Mouse (Mus musculus): ENCODE data around the gene Mylk. TPM values are rescaled to one million over a fixed set of nuclear protein-coding genes. Genes with fewer than 3 reads are reported as not detected.
A peak's percentile ranks its signal among the peaks of the same experiment; 100 is the strongest.

The Mylk gene
- total RNA-seq, 2 experiments from 2014 or later = 18.8 to 28.6 TPM

DNA sequence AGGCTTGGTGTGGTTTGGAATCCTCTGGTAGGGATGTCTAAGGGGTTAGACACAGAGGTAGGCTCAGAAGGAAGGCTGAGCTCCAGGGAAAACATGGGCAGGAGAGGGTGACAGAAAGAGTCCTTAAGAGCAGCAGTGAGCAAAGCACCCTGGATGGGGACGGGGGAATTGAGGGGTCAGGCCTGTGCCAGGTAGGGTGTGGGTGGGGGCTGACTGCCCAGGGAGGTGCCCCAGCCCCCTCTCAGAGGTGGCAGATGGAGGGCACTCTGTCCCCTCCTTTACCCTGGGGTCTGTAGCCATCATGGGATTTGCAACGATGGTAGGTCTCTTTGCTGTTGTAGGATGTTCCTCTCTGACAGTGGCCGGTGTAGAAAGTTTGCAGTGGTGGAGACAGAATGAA, 201.3 kb downstream of the Mylk start:
- DNase-seq = no peak

DNA sequence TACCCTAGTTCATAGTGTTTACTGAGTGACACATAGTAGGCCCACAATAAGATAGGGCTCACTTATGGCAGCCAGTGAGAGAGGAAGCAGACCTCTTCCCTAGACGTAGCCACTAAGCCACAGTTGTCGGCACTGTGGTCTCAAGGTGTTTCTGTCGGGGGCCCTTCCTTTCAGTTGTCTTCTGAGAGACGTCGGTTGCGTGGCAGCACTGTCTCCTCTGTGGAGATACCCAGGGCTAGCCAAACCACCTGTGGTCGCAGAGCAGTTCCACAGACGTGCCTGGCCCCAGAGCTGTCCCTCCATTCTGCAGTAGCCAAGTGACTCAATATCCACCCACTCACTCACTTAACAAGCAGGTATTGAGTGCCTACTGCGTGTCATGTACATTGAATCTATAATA, 205.9 kb downstream of the Mylk start:
- no peak for DNase-seq

DNA sequence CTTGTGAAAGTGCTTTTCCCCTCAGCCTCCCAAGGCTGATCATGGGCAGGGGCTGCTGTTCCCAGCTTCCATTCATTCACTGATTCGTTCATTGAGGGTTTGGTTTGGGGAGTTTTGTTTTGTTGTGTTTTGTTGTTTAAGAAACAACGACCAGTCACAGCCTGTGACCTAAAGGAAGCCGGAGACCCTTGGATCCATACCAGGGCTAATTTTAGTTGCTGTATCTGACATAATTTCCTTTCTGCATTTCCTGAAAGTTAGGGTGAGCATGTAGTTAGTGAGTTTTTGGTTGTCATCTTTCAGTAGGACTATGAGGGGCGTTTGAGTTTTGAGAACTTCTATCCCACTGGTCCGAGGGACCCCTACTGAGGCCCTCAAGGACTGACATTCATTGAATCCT, 207.2 kb downstream of the Mylk start:
- no peak for DNase-seq

DNA sequence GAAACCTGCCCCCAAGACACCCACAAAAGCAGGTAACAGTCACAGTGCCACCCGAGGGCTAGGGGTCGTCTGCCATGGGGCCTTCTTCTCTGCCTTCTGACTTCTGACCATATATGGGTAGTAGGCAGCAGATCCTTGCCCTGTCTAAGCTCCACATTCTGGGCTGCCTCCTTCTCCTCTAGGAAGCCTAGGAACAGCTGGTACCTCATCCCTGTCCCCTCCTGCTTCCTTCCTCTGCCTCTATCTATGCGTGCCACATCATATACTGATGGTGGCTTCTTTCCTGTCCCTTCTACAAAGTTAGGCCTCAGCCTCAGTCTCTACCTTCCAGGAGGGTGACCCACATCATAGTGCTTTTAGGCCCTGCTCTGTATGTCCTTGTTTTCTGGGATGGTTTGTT, 207.8 kb downstream of the Mylk start:
- DNase-seq = no peak

DNA sequence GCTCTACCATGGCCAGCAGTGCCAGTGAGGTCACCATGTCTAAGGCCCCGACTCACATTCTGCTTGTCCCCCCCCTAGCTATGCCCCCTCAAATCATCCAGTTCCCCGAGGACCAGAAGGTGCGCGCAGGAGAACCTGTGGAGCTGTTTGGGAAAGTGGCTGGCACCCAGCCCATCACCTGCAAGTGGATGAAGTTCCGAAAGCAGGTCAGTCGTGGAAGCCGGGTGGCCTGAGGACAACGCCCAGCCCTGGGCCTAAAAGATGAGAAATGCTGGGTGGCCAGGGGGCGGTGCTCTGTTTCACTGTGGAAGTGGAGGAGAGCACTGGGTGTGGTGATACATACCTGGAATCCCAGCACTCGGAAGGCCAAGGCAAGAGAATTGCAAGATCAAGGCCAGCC, 208.5 kb downstream of the Mylk start:
- DNase-seq = no peak

DNA sequence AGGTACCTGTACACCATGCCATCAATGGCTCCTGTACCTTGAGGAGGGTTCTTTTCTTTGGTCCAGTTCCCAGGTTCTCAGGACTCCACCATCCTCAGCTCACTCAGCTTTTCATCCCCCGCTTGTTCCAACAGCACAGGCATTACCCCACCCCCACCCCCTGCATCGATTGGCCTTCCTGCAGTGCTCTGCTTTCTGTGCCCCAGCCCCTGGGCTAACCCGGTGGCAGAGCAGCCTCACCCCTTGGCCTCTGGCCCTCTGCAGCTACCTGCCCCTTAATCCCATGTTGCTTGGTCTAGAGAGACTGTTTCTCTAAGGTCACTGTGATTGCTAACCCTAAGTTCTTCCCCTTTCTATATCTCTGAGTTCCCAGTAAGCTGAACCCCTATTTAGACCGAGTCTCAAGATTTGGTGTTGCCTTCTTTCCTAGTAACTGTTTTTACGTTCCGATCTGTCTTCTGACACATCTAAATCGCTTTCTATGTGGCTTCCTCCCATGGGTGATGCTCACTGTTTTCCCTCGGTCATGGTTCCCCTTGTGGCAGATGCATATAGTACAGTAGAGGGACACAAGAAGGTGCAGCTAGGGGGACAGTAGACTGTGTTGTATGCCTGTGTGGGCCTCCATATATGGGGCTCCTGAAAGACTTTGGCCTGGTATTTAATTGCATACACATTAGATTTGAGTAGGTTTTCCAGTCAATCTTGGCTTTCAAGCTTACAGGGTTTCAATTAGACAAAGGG, 212.6 kb downstream of the Mylk start:
- no peak for DNase-seq

DNA sequence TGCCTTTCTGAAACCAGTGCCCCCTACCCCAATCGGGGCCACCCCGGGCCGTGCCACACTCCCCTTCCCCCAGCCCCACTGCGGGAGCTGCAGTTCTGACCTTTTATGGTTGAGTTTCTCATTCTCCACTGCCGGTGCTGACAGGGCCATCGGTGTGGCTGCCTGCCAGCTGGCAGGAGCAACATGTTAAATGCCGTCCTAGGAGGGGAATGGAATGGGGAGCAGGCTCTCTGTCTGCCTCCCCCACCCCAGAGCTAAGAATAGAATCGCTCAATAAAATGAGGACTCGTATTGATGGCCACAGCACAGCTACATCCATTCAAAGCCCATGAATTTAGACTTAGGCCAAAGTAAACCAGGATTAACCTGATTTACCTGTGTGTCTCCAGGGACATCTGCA, 213.7 kb downstream of the Mylk start:
- DNase-seq = peak; percentile 71

DNA sequence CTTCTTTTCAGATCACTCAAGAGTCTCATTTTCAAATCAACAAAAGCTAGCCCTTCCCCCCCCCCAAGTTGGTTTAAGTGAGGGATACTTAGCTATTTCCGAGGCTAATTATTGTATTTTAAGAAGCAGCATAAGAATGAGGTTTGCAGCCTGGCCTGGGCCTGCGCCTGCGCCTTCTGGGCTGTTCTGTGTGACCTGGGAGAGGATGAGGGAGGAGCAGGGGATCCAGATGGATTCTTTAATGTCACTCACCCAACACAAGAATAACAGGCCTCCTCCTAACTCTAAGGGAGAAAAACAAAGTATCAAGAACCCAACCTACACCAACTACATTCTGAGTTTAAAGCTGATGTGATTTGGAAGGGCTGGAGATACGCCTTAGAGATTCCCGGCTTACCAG, 214.3 kb downstream of the Mylk start:
- DNase-seq = no peak

DNA sequence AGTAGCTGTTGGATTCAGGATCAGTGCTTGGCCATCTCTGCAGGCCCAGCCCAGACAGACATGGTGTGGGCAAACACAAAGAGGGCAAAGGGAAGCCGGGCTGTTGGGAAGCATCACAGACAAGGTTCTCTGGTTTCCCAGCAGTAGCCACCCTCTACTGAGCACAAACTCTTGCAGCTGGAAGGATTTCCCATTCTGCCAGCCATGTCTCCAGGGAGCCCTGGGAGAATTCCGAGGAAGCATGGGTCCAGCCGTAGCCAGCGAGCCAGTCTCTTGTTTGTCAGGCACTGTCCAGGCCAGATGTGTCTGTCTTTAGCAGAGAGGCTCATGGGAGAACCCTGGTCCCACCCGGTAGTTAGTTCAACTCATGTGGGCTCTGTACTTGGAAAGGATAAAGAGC, 215.2 kb downstream of the Mylk start:
- peak; percentile 56 for DNase-seq

DNA sequence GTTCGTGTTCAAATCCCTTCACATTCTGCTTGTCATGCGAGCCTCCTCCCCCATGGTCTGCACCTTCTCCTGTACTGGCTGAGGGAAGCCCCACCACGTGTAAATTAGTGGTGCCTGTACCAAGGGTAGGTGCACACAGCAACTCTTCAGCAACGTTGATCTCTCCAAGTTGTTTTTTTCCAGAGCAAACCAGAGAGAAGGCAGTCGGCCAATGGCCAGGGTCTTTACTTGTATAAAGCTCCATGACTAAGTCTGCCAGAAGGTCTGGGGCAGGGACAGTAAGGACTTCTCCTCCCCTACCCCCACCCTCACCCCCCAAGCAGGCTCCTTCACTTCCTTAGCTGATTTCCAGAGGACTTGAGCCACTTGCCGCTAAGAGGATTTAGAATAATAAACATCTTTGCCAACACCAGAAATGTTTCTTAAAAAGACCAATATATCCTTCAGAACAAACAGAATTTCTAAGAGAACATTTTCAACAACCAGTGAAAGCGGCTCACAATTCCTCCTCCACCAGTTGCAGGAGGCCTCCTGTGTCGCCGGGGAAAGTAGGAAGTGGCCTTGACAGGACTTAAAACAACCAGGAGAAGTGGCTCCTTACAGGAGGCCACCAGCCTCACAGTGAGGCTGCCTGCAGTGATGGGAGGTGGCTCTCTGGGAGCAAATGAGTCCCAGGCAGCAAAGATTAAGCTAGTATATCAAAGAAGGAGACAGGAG, 216.0 kb downstream of the Mylk start:
- no peak for DNase-seq

DNA sequence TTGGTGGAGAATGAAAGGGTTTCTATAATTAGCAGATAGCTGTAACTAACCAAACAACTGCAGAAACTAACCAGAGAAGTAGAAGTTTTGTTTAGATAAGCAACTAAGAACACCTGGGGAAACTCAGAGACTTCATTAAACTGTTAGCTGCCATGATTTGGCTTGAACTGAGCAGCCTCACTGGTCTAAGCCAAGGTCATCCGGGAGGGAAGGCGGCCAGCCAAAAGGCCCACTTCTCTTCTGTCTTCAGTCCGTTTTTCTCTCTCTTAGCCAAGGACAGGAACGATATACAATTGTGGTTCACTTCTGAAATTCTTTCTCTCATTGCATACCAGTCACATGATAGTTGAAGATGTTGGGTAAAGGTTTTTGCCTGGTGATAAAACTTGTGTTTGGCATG, 217.3 kb downstream of the Mylk start:
- no peak for DNase-seq

DNA sequence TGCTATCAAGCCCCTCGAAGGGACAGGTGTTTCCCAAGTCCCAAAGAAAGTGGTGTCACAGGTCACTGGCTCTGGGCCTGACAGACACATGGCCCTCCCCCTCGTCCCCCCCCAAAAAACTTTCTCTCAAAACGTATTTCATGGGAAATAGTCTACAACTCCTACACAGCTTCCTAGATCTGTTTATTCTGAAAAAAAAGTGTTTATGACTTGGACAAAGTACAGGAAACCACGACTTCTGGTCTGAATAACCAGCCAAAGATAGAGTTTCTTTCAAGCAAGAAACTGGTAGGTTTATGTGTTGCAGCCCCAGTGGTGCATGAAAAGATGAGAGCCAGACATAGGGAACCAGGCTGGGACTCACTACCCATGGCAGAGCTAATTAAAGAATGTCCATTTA, 218.0 kb downstream of the Mylk start:
- no peak for DNase-seq

DNA sequence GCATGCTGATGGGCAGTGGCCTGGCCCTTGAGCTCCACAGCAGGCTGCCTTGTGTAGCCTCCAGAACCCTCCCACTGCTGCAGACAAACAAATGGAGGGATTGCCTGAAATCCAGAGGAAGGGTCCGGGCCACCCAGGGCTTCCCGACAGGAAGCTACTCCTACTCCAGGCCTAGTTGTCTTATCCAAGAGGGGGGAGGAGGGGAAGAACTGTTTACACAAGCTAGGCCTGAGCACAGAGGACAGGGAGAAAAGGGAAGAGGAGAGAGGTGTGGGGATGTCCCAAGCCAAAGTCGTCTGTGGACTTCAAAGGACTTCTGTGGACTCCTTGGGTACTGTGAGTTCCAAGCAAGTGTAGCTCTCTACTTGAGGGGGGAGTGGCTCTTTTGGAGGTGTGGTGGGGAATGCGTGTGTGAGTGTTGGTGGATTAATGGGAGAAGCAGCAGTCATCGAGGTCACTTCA, 221.6 kb downstream of the Mylk start:
- DNase-seq = no peak

DNA sequence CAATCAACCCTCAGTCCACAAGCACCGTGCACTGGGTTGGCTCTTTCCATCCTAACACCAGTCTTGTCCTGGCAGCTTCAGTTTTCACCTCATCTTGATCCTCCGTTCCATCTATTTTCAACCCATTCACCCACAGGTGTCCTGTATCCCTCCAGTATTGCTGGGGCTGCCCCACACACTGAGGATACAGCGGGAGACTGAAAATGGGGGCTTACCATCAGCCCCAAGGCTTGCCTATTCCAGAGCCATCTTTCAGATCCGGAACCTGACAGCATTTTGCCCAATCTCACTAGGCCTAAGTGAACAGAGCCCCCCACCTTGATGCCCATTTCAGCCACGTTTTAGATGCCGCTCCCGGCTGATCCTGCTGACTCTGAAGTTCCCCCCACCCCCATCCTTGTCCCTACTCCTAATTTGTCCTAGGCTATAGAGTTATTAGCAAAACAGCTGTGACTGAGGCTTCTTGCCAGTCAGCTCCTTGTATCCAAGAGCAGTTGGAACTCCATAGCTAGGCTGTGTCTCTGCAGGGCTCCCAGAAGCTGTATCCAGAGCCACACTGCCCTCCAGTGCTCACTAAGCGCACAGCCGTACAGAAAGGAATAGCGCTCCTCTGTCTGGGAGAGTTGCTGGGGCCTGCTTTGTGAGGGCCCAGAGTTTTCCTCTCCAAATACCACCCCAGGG, 222.2 kb downstream of the Mylk start:
- peak; percentile 79 for DNase-seq

DNA sequence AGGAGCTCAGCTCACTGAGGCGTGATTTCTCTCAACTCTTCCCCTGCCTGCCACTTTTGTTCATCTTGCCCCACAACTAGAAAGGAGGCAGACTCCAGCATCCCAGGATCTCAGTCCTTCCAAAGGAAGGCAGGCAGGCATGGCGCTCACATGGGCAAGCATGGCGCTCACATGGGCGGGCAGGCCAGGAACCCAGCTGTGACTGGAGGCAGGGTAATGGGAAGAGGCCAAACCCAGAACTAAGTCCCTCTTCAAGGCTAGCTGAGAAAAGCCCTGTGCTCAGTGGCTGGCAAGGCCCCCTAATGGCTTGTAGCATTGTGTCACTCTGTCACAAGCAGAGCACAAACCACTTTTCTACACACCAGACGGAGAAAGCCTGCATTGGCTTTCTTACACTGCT, 223.2 kb downstream of the Mylk start:
- no peak for DNase-seq

DNA sequence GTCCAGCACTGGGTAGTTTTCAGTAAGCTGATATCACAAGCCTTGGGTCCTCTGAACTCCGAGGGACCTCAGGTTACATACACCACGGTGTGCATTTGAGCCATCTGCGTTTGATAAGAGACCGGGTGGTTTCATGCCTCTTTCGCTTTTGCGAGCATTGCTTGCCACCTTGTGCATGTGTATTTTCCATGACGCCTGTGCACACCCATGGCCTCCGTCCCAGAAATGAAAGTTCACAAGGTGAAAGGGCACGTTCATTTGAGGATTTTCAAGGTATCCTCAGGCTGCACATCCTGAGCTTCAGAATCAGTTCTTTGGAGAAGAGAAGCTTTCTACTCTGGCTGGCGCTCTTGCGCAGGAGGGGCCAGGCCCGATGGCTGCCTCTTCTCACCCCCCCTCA, 227.5 kb downstream of the Mylk start:
- DNase-seq = no peak

DNA sequence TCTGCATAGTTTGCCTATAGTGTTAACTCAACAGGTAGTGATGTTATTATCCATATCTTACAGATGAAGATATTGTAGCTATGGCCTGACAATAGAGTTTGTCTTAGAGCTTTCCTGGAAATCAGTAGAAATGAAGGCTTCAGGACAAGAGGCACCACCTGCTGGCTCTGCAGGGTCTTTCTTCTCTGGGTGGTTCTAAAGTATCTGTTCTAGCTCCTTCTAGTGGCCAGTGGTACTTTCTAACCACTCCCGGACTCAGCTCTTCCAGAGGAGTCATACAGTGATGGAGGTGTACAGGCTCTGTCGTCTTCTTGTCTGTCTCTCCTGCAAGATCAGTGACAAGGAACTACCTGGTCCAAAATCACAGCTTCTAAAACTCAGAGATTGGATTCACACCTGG, 230.5 kb downstream of the Mylk start:
- no peak for DNase-seq

DNA sequence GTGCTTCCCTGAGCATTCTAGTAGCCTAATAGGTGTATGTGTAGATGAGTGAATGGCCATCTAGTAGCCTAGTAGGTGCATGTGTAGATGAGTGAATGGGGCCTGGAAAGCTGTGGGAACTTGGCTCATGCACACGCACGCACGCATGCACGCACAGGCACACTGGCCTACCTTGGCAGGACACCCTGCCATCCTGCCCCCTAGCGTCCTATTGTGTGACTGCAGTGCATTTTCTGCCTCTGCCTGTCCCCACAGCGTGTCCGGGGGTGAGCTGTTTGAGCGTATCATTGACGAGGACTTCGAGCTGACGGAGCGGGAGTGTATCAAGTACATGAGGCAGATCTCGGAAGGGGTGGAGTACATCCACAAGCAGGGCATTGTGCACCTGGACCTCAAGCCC, 231.6 kb downstream of the Mylk start:
- DNase-seq = no peak

DNA sequence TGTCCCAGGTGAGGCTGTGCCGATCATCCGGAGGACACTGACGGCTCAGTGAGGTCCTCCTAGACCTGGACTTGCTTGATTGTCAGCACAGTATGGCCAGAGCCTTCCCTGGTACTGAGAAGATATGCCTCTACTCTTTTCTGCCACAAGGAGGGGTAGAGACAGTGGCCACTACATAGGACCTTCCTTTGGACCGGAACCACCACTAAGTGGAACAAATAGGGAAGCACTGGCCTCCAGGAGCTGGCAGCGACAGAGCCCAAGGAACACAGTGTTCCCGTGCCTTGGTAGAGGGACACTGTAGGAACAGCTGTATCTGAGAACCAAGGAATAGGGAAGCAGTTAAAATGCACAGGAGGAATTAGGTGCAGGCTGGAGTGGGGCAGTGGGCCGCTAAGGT, 233.0 kb downstream of the Mylk start:
- DNase-seq = no peak

DNA sequence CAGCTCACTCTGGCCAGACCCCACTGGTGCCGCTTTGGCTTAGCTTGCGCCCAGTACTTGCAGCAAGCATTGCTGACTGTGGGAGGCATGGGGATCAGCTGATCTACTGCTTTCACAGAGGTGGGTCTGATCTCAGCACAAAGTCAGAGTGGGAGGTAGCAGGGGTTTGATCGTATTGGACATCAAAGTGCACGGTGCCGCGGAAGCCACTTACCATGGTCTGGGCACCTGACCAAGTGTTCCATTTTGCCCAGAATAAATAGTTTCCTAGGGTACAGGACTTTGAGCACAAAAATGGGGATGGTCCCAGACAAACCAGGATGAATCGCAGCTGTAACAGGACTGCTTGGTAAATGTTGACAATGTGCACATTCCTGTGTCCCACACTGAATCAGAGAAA, 236.0 kb downstream of the Mylk start:
- DNase-seq = no peak

DNA sequence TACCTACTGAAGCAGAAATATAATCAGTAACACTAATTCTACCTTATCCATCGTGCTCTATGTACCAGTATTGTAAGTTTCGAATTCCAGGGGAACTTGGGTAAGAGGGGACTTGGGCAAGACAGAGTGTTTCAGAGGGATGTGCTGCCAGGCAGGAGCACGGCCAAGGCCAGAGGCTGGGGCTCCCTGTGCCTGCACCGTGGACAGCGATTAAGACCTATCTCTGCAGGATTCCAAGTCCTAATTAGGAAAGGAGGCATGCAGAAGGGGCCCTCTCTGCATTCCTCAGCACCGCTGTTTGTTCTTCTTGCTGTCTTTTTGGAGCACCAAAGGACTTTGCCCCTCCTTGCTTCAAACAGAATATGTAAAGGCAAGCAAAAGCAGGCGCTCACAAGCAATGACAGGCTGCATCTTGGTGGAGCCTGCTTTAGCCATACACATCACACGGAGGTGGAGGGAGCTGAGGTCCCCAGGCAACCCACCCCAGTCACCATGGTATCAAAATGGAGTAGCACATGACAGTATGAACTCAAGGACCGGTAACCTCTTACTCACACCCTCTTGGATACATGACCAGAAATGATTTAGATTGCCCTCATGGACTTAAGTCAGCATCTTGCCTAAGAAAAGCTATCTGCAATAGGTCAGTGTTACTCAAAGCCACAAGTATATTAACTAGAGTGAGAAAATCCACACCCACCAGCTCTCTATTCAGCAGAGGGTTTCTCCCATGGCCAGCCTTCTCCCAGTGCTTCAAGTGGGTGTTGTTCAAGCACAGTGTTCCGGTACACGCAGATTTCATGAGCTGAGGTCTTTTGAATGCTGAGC, 239.4 kb downstream of the Mylk start:
- DNase-seq = no peak

DNA sequence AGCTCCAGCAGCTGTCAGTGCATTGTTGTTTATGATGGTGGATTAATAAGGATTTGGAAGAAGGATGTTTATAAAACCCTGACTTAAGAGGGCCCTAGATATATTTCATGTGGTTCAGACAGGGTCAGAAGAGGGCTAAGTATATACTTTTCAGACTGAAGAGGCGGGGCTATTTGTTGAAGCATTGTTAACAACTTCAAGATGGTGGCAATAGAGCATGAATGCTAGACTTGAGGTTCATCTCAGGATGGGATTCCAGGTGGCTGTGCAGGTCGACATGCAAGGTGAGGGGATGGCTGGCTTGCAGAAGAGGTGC, 240.0 kb downstream of the Mylk start:
- DNase-seq = no peak
